Mouse (Mus musculus) left cerebral cortex, adult 8-10 months (tissue): ENCODE data around the gene Amhr2. TPM values are rescaled to one million over a fixed set of nuclear protein-coding genes. Genes with fewer than 3 reads are reported as not detected.
A peak's percentile ranks its signal among the peaks of the same experiment; 100 is the strongest.

Experiments
- DNase-seq, 2 experiments: peaks; one replicate each; pipeline ENCODE4 v3.0.0; 2022; ENCODE audit warnings: low spot score in 2 of 2
- total RNA-seq, 4 experiments: library from RNA; stranded (reverse); gene quantifications; 2 replicates each; pipeline ENCODE4 v1.2.4; 2022

The Amhr2 gene
- 1 to 10 TPM in 1 of 4 experiments, under 1 TPM in 3; 0.73 to 2.0 (median 0.92) TPM for total RNA-seq

DNA sequence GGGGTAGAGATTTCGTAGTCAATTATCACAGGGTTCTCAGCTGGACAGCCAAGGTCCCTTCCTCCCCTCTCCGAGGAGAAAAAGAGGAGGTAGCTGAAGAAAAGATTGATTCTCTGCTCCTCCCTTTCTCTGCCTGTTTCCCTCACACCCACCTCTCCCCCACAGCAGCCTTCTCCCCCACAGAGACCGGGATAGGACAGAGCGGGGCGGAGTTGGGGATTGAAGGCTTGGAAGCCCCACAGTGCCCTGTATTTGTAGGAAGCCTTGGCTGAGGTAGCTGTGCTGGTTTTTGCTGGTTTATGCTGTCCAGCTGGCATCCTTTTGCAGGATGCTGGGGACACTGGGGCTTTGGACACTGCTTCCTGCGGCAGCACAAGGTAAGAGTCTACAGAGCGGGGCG, at the start of gene Amhr2:
TSS of gene Amhr2 (plus strand) at position 222 of the 400 bp plus-strand sequence.
- no peak for DNase-seq

DNA sequence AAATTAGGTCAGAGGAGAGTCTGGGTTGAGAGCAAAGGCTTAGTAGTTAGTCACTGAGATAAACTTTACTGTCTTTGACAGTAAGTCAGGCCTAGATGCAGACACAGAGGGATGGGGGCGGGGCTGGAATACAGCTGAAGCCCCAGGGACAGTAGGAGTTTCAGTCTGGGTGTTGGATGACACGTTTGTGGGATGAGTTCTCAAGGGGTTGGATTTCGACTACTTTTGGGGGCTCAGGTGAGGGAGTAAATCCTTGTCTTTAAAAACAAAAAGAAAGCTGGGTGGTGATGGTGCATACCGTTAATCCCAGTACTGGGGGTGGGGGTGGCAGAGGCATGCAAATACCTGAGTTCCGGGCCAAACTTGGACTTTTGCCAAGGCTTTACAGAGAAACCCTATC, 46.5 kb upstream of the Amhr2 start:
- DNase-seq, result no peak

- peak; percentile 48 to 49 for DNase-seq
These were observed 45.6 kb upstream of the Amhr2 start for GRCm38 (mm10) chr15:102399229-102400221.

- no peak for DNase-seq
These were observed 44.6 kb upstream of the Amhr2 start for GRCm38 (mm10) chr15:102400476-102401045.

- no peak for DNase-seq
These were observed 43.9 kb upstream of the Amhr2 start for GRCm38 (mm10) chr15:102401278-102401677.

GRCm38 (mm10) chr15:102402210-102402609, 43.0 kb upstream of the Amhr2 start:
- no peak for DNase-seq

DNA sequence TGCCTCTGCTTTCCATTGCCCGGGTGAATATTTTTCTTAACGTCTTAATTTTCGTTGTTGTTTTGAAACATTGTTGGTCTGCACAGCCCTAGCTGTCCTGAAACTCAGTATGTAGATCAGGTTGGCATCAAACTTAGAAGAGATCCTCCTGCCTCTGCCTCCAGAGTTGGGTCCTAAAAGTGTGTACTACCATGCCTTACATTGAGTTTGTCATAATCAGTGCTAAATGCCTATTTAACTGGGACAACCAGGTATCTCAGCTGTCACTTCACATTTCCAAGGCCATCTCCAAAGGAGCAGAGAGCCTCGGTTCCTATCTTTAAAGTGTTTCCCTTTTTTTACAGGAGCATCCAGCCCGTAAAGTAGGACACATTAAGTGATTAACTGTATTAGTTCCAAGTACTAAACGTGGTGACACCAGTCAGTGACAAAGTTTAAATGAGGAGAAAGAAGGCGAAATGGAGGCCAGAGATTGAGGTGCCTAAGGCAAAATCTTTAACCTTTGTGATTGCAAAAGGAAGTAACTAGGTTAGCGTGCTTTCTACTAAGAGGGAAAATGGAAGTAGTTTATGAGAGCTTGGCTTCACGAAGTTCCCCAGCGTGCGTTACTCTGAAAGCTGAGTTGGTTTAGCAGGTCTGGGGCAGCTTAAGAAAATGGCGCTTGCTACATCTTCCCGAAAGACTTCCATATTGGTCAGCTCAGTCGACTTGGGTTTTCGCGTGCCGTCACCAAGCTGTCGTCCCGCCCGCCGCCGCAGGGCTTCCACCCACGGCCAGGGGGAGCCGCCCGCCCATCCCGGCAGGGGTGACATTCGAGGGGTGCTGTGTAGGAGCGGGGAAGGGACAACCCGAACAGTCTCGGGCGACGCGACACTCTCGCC, 40.3 kb upstream of the Amhr2 start:
- DNase-seq, result no peak

- peak; percentile 97 to 100 for DNase-seq
These were observed 39.5 kb upstream of the Amhr2 start, which contains the start of gene Sp1 for GRCm38 (mm10) chr15:102405489-102406195. Sp1 (plus strand) TSS chr15:102406143.

GRCm38 (mm10) chr15:102406196-102406911, 38.8 kb upstream of the Amhr2 start:
- DNase-seq, result peak in 1 of 2 experiments; percentile 75

GRCm38 (mm10) chr15:102406912-102407580, 38.1 kb upstream of the Amhr2 start:
- DNase-seq, result no peak

DNA sequence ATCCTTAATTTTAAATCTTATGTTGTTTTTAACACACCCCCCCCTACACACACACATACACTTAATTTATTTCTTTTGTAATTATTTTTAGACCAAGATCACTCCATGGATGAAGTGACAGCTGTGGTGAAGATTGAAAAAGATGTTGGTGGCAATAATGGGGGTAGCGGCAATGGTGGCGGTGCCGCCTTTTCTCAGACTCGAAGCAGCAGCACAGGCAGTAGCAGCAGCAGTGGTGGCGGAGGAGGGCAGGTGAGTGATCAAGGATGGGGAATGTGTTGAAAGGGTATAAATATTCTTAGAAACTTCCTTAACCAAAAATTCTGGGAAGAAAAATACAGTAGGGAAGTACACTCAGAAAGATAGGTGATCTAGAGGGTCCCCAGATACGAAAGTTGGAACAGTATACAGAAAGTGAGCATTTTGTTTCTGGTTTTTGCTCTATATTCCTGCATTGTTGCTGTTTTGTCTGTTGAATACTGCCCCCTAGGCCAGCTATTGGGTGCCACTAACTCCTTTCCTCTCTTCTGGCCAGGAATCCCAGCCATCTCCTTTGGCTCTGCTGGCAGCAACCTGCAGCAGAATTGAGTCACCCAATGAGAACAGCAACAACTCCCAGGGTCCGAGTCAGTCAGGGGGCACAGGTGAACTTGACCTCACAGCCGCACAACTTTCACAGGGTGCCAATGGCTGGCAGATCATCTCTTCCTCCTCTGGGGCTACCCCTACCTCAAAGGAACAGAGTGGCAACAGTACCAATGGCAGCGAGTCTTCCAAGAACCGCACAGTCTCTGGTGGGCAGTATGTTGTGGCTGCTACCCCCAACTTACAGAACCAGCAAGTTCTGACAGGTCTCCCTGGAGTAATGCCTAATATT, 37.2 kb upstream of the Amhr2 start:
- no peak for DNase-seq

GRCm38 (mm10) chr15:102408558-102409130, 36.5 kb upstream of the Amhr2 start:
- DNase-seq, result no peak

DNA sequence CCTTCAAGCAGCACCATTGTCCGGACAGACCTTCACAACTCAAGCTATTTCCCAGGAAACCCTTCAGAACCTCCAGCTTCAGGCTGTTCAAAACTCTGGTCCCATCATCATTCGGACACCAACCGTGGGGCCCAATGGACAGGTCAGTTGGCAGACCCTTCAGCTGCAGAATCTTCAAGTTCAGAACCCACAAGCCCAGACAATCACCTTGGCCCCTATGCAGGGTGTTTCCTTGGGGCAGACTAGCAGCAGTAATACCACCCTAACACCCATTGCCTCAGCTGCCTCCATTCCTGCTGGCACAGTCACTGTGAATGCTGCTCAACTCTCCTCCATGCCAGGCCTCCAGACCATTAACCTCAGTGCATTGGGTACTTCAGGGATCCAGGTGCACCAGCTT, 35.9 kb upstream of the Amhr2 start:
- DNase-seq, result no peak

- DNase-seq, result no peak
These were observed 34.1 kb upstream of the Amhr2 start for GRCm38 (mm10) chr15:102411077-102411476.

DNA sequence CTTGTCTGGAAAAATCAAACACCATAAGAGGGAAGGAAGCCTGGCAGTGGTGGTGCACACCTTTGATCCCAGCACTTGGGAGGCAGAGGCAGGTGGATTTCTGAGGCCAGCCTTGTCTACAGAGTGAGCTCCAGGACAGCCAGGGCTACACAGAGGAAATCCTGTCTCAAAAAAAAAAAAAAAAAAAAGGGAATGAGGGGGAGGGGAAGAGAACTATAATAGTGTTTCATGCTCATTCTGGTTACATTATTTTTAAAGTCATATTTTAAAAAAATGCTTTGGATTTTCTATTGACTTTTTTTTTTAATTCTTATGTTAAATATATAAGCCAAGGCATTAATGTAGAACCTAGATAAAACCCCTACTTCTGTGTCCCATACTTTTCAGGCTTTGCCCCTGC, 31.5 kb upstream of the Amhr2 start:
- no peak for DNase-seq

GRCm38 (mm10) chr15:102417524-102417923, 27.6 kb upstream of the Amhr2 start:
- DNase-seq, result no peak

DNA sequence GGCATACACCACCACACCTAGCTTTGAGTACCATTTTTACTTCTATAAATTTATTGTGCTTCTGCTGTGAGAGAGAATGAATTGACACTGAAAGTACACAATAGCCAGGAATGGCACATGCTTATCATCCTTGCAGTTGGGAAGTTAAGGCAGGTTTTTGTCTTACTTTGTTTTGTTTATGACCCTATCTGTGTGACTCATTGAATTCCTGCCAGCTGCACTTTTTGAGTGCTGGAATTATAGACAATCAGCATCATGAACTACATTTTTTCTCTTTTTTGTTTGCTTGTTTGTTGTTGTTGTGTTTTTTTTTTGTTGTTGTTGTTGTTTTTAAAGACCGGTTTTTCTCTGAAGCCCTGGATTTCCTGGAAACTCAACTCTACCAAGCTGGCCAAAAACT, 24.2 kb upstream of the Amhr2 start:
- DNase-seq, result no peak

GRCm38 (mm10) chr15:102421437-102421836, 23.7 kb upstream of the Amhr2 start:
- no peak for DNase-seq
